Mouse (Mus musculus) stomach, embryonic 14.5 days (tissue): ENCODE measurements around the gene Dpyd. TPM values are rescaled to one million over a fixed set of nuclear protein-coding genes. Genes with fewer than 3 reads are reported as not detected.

Experiments used
- ATAC-seq: fragments of 200-750 bp; cut with Nextera tagmentation; 2 replicates; pipeline ENCODE4 v1.8.0; 2017; ENCODE audit warnings: low read depth, moderate TSS enrichment; ENCODE audit not compliant: insufficient number of reproducible peaks, insufficient read depth, low FRiP score
- H3K27ac ChIP-seq: fragments of 300-500 bp; sonication (generic); 2 replicates; pipeline ENCODE4 v1.5.1; 2014; ENCODE audit warnings: mild to moderate bottlenecking, low read length, moderate library complexity, mixed read lengths
- H3K27me3 ChIP-seq: fragments of 300-500 bp; sonication (generic); 2 replicates; pipeline ENCODE4 v1.6.1; 2014; ENCODE audit warnings: low read length, control low read depth, mixed read lengths; ENCODE audit not compliant: control insufficient read depth, insufficient read depth
- H3K36me3 ChIP-seq: fragments of 300-500 bp; sonication (generic); 2 replicates; pipeline ENCODE4 v1.6.1; 2014; ENCODE audit warnings: mild to moderate bottlenecking, control low read depth, low read length, moderate library complexity, mixed read lengths; ENCODE audit not compliant: control insufficient read depth, insufficient read depth
- H3K4me1 ChIP-seq: fragments of 300-500 bp; sonication (generic); 2 replicates; pipeline ENCODE4 v1.6.1; 2014; ENCODE audit warnings: low read length, control low read depth, mixed read lengths; ENCODE audit not compliant: control insufficient read depth, insufficient read depth
- H3K4me2 ChIP-seq: fragments of 300-500 bp; sonication (generic); replicated peaks from 2 replicates; pipeline ENCODE4 v1.6.1; 2014; ENCODE audit warnings: low read depth, low read length, control low read depth
- H3K4me3 ChIP-seq: fragments of 300-500 bp; sonication (generic); 2 replicates; pipeline ENCODE4 v1.5.1; 2014; ENCODE audit warnings: low read depth, low read length, control low read depth
- H3K9ac ChIP-seq: fragments of 300-500 bp; sonication (generic); replicated peaks from 2 replicates; pipeline ENCODE4 v1.6.1; 2014; ENCODE audit warnings: low read depth, mild to moderate bottlenecking, control low read depth, low read length, moderate library complexity, mixed read lengths
- H3K9me3 ChIP-seq: fragments of 300-500 bp; sonication (generic); 2 replicates; pipeline ENCODE4 v1.6.1; 2016; ENCODE audit warnings: low read depth, low read length, control low read depth; ENCODE audit not compliant: control insufficient read depth
- WGBS: fragments of 180-500 bp; shearing (Covaris S2); extraction: QIAGEN DNeasy Blood & Tissue Kit; methylation state at CpG from one replicate; pipeline ENCODE4 v1.1.7; 2014; 5-methylcytosine and 5-hydroxymethylcytosine counted together
- polyA plus RNA-seq: library from polyadenylated mRNA; unstranded; fragments of >200 nt; fragmentation: Nextera tagmentation; extraction: Ambion mirVana; gene quantifications from 2 replicates; pipeline ENCODE4 v1.2.1, GENCODE M21; 2014

Gene Dpyd
- polyA plus RNA-seq, 1 experiment from 2014 or later = 17.3 TPM

DNA sequence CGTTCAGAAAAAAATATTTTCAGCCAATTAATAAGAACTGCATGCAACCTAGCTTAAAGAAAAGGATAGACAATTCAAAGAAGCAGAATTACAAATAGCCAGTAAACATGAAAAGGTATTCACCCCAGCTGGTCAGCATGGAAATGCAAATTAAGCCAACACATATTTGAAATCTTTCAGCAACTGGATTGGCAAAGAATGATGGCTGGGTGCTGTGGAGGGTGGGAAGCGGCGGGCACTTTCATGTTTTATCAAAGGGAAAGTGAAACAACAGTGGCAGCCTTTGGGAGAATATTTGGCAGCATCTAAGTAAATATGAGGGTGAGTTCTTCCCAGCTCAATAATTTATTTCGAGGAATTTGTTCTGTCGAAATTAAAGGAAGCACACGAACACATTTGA lies 603.8 kb downstream of the Dpyd start:
- Histone ChIP-seq H3K4me2 (no peak overlapping the region), H3K4me1 (no peaks in the 10 kb centered on the region), H3K27ac (no peak overlapping the region), H3K4me3 (no peak overlapping the region), H3K36me3 (no peaks in the 10 kb centered on the region), H3K27me3 (no peaks in the 10 kb centered on the region), H3K9me3 (no peaks in the 10 kb centered on the region), H3K9ac (no peak overlapping the region)
- 80% methylated on average over 6 of the region's 6 CpGs for WGBS
- no peak for ATAC-seq

DNA sequence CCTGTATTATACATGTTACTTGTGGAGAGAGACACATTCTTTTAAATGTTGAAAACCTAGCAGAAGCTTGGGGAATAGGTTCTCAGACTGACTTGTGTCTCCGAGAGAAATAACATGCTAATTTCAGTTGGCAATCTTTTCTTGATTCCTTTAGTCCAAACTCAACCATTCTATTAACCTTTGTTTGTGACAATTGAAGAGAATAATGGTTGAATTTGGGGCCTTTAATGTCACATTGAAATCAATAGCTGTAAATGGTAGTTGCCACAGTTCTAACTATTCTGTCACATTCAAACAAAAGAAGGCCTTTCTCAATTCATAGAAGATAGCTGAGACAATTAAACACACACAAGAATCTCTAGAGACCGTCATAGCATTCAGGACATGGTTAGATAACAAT lies 606.2 kb downstream of the Dpyd start:
- no peak overlapping the region for H3K4me2 ChIP-seq
- H3K36me3 ChIP-seq = no peaks in the 10 kb centered on the region
- no peak overlapping the region for H3K27ac ChIP-seq
- ATAC-seq = no peak
- no peak overlapping the region for H3K4me3 ChIP-seq
- no peak overlapping the region for H3K9ac ChIP-seq
- 76% methylated on average over 2 of the region's 2 CpGs for WGBS
- H3K9me3 ChIP-seq = no peaks in the 10 kb centered on the region
- H3K4me1 ChIP-seq = no peaks in the 10 kb centered on the region
- no peaks in the 10 kb centered on the region for H3K27me3 ChIP-seq

DNA sequence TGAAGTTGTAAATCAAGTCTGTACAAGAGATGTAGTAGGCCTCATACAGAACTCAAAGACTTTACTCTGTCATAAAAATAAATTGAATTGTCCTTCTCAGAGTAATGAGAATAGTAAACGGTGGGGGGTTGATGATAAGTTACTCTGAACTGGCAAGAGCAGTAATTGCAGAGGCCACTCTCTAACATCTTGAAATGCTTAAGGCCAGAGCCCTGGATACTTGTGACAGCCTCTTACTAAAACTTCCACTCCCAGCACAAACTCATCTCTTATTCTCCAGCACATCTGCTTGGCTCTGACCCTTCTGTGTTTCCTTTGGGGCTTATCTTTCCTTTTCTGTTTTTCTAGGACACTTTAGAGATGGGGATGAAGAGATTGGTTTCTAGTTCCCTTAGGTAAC lies 606.7 kb downstream of the Dpyd start:
- Histone ChIP-seq H3K4me2 (no peak overlapping the region), H3K9ac (no peak overlapping the region)
- 32% methylated on average over 1 of the region's 1 CpGs for WGBS

DNA sequence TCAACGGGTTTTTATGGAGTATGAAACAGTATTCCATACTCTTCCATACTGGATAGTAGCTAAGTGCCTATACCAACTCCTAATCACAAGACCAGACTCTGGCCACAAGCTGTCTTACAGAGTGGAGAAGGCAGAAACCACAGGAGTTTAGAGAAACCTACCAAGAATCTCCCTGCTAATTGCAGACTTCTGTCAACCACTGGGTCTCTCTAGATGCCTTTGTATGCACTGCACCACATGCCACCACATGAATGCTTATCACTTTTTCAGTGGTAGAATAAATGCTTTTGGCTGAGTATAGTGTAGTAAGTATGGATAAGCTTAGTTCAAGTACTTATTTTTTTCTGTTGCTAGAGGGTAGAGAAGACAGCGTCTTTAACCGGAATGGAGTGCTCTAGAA lies 621.3 kb downstream of the Dpyd start:
- 89% methylated on average over 3 of the region's 3 CpGs for WGBS
- Histone ChIP-seq H3K4me1 (no peaks in the 10 kb centered on the region), H3K36me3 (no peaks in the 10 kb centered on the region), H3K27me3 (no peaks in the 10 kb centered on the region), H3K4me2 (no peak overlapping the region), H3K9me3 (no peaks in the 10 kb centered on the region), H3K9ac (no peak overlapping the region), H3K4me3 (no peak overlapping the region), H3K27ac (no peak overlapping the region)
- ATAC-seq = no peak

More for the DNA sequence above, 606.7 kb downstream of the Dpyd start:
- Histone ChIP-seq H3K36me3 (no peaks in the 10 kb centered on the region), H3K27ac (no peak overlapping the region), H3K4me1 (no peaks in the 10 kb centered on the region), H3K4me3 (no peak overlapping the region), H3K27me3 (no peaks in the 10 kb centered on the region), H3K9me3 (no peaks in the 10 kb centered on the region)
- no peak for ATAC-seq

DNA sequence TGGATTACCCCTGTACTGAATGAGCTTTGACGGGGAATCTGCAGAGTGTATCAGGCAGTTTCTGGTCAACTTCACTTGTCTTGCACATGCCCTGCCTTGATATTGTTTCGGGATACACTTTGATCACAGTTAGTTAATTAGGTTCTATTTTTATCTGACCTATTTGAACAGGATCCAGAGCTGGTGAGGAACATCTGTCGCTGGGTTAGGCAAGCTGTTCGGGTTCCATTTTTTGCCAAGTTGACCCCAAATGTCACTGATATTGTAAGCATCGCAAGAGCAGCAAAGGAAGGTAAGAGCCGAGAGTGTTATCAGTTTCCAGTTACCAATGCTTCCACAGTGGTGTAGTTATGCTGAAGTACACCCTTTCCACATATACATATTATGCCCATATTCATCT lies 632.1 kb downstream of the Dpyd start:
- no peak overlapping the region for H3K4me3 ChIP-seq
- WGBS = 80% methylated on average over 6 of the region's 6 CpGs
- H3K9me3 ChIP-seq = no peaks in the 10 kb centered on the region
- no peaks in the 10 kb centered on the region for H3K36me3 ChIP-seq
- no peak overlapping the region for H3K9ac ChIP-seq
- ATAC-seq = no peak
- no peak overlapping the region for H3K27ac ChIP-seq
- no peak overlapping the region for H3K4me2 ChIP-seq
- no peaks in the 10 kb centered on the region for H3K4me1 ChIP-seq
- H3K27me3 ChIP-seq = no peaks in the 10 kb centered on the region

DNA sequence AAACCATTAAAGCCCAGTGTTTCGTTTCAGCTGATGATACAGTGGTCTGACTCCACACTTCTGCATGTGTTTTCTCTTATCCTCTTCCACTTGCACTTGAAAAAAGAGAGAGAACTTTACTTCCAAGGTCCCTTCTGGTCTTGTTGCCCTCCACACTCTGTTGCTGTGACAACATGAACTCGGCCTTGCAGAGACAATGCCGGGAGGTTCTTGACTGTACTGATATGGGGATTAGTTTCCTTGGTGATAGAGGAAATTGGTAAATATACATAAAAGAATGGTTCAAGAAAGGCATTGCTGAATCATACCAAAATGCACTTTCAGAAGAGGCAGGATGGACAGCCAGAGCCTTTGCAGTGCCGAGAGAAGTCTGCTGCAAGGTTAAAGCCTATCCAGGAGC lies 633.7 kb downstream of the Dpyd start:
- no peaks in the 10 kb centered on the region for H3K27me3 ChIP-seq
- no peaks in the 10 kb centered on the region for H3K9me3 ChIP-seq
- H3K4me2 ChIP-seq = no peak overlapping the region
- H3K9ac ChIP-seq = no peak overlapping the region
- 62% methylated on average over 4 of the region's 4 CpGs for WGBS
- H3K4me3 ChIP-seq = no peak overlapping the region
- no peaks in the 10 kb centered on the region for H3K4me1 ChIP-seq
- ATAC-seq = peak; percentile 42; the same call in 1 of the 2 replicates
- no peaks in the 10 kb centered on the region for H3K36me3 ChIP-seq
- H3K27ac ChIP-seq = no peak overlapping the region

DNA sequence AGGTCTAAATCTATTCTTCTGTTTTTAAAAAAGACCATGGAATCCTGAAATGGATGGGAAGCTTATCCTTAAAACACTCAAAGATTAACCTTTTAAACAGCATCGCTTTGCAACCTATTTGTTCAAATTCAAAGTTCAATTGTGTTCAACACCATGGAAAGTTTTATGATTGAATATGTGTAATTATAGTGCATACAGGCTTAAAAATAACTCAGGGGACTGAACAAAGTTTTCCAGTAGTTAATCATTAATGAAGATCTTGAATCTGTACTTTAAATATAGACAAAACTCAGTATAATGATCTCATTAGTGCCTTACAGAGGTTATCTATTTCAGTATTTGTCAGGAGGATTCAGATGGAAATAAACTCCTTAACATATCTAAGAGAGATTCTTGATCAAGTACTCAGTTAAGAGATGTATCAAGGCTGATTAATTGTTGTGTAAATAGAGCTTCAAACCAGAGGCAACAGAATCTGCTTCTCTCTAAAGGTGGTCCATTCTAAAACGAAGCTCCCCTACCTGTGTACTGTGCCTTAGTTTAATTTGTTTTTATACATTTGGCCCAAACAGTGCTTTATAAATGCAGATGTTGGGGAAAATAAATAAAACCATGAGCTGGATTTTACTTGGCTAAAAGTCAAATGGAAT lies 659.0 kb downstream of the Dpyd start:
- Histone ChIP-seq H3K9me3 (no peaks in the 10 kb centered on the region), H3K4me2 (no peak overlapping the region), H3K9ac (no peak overlapping the region), H3K4me3 (no peak overlapping the region), H3K36me3 (no peaks in the 10 kb centered on the region), H3K27ac (no peak overlapping the region), H3K4me1 (no peaks in the 10 kb centered on the region), H3K27me3 (no peaks in the 10 kb centered on the region)
- WGBS = 53% methylated on average over 2 of the region's 2 CpGs
- ATAC-seq = no peak

DNA sequence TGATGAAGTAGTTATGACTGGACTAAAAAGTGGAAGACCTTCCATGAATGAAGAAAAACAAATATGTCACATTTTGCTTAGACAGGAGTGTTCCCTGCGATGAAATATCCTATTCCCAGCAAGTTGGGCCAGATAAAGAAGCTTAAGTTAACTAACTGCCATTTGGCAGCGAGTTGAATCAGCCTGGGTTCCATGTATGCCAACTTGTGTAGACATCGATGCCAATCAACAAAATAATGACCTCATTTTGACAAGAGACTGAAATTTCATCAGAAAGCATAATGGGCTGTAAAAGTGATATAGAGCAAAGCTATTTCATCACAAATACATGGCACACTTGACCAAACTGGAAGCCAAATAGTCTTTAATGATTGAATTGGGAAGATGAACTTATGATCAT lies 681.3 kb downstream of the Dpyd start:
- H3K4me1 ChIP-seq = no peaks in the 10 kb centered on the region
- H3K4me3 ChIP-seq = no peak overlapping the region
- H3K9me3 ChIP-seq = no peaks in the 10 kb centered on the region
- no peak overlapping the region for H3K4me2 ChIP-seq
- H3K27me3 ChIP-seq = no peaks in the 10 kb centered on the region
- no peak overlapping the region for H3K27ac ChIP-seq
- H3K36me3 ChIP-seq = no peaks in the 10 kb centered on the region
- 85% methylated on average over 3 of the region's 3 CpGs for WGBS
- no peak for ATAC-seq
- H3K9ac ChIP-seq = no peak overlapping the region

DNA sequence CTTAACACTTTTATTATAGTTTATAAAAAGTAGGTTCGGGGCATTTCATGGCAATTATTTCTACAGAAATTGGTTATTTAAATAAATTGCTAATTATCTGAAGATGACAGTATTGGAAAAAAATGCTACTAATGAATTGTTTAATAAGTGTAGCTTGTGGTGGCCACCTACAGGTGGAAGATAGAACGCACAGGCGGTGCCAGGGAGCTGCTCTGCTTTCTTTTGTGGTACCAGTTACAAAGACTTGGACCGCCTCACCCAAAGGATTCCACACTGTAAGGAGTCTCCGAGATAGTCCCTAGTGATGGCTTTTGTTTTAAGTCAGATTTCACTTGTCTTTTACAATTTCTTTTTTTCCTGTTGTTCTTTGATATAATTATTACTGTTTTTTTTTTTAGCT lies 694.6 kb downstream of the Dpyd start:
- 53% methylated on average over 5 of the region's 5 CpGs for WGBS
- H3K36me3 ChIP-seq = no peaks in the 10 kb centered on the region
- H3K9ac ChIP-seq = no peak overlapping the region
- H3K4me3 ChIP-seq = no peak overlapping the region
- H3K27me3 ChIP-seq = no peaks in the 10 kb centered on the region
- no peak overlapping the region for H3K27ac ChIP-seq
- H3K4me1 ChIP-seq = no peaks in the 10 kb centered on the region
- no peak for ATAC-seq
- H3K9me3 ChIP-seq = no peaks in the 10 kb centered on the region
- H3K4me2 ChIP-seq = no peak overlapping the region
